In the genomic region with DNA sequence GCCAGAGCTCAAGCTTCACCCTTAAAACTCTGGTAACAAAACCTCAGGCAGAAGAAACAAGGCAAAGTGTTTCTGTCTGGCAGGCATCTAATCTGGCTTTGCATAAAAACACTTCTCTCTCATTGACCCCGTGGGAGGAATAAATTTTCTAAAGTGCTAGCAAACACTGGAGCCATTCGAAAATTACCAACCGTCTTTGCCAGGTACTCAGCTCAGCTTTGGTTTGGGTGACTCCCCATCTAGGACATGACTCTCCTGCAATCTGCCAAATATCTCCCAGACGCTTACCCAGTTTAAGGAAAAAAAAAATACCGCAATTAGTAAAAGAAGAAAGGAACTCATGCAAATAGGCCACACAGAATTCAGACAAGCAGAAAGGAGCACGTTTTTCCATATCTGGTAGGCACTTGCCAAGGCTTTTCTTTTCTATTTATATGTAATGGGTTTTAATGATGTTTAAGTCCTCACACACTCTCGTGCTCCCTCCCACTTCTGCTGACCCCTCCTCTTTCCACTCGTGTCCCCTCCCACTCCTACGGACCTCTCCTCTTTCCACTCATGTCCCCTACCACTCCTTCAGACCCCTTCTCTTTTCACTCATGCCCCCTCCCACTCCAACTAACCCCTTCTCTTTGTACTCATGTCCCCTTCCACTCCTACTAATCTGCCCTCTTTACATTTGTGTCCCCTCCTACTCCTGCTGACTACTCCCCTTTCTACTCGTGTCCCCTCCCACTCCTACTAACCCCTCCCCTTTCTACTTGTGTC, we compare ENCODE assay signal across 21 mouse cellular contexts.
DNase-seq lines count a peak whose midpoint lies in the region; ATAC-seq and TF ChIP-seq lines count a peak whose summit lies in the region.
"Had no signal": no experiment of that assay in that cellular context is flagged by ENCODE, and none has a peak within 500 bp of the region (broad histone marks: within the 10 kb centered on the region; RNA-seq: fewer than 3 reads in every experiment).

No protein-coding gene starts in this region.

- TF ChIP-seq CTCF in brain, embryonic 14.5 days (IDR thresholded peaks at IDR 0.05; ENCODE audit: borderline replicate concordance, extremely low read depth, insufficient read depth, insufficient read length), result no peak

- peak; percentile 2 for DNase-seq in gastrocnemius, adult 18-20 months (ENCODE audit: low spot score)
- DNase-seq in gastrocnemius, adult 8-10 months (ENCODE audit: low spot score in 2 of 2), result no peak
- peak; percentile 68 for DNase-seq in brain, embryonic 14.5 days (ENCODE audit: low read depth)
- DNase-seq in skeletal muscle tissue, adult 2 months (ENCODE audit: low read depth, low spot score), result peak; percentile 31
- no peak for DNase-seq in retina, embryonic 14.5 days (ENCODE audit: low spot score)
- DNase-seq: adrenal gland, adult 2 months; cerebellum, adult 9-11 months; gastrocnemius, adult 2 months; lung, adult 2 months; right cerebral cortex, postnatal 14 days had no signal

- H3K27me3 ChIP-seq in midbrain, embryonic 12.5 days, result no peaks in the 10 kb centered on the region
- H3K27me3 ChIP-seq in midbrain, embryonic 16.5 days (ENCODE audit: control insufficient read depth, insufficient read depth, low read depth, low read length), result no peaks in the 10 kb centered on the region
- H3K27me3 ChIP-seq: embryonic facial prominence, embryonic 13.5 days; heart, embryonic 13.5 days; hindbrain, embryonic 13.5 days; intestine, embryonic 15.5 days; neural tube, embryonic 13.5 days; stomach, embryonic 15.5 days had no signal

- no peaks in the 10 kb centered on the region for H3K4me1 ChIP-seq in midbrain, embryonic 12.5 days
- H3K4me1 ChIP-seq in midbrain, embryonic 16.5 days (ENCODE audit: control insufficient read depth, insufficient read depth, low read length), result no peaks in the 10 kb centered on the region
- H3K4me1 ChIP-seq: embryonic facial prominence, embryonic 13.5 days; heart, embryonic 13.5 days; hindbrain, embryonic 13.5 days; intestine, embryonic 15.5 days; midbrain, embryonic 10.5 days; neural tube, embryonic 13.5 days; stomach, embryonic 15.5 days had no signal

- no peak for TF ChIP-seq POLR2A in brain, embryonic 14.5 days (IDR thresholded peaks at IDR 0.05; ENCODE audit: borderline replicate concordance, extremely low read depth, insufficient read depth, insufficient read length, poor library complexity, severe bottlenecking)

- no peak overlapping the region for H3K4me3 ChIP-seq in midbrain, embryonic 12.5 days
- H3K4me3 ChIP-seq in midbrain, embryonic 16.5 days (ENCODE audit: low read depth, low read length), result no peak overlapping the region
- H3K4me3 ChIP-seq: embryonic facial prominence, embryonic 13.5 days; gastrocnemius, adult 2 months; heart, embryonic 13.5 days; hindbrain, embryonic 13.5 days; intestine, embryonic 15.5 days; midbrain, embryonic 10.5 days; neural tube, embryonic 13.5 days; stomach, embryonic 15.5 days had no signal

- H3K9me3 ChIP-seq in midbrain, embryonic 12.5 days, result peaks cover 9% of the 10 kb centered on the region; the same call in 1 of the 2 replicates
- H3K9me3 ChIP-seq in midbrain, embryonic 16.5 days (replicated peaks; ENCODE audit: control insufficient read depth, low read length, poor library complexity, severe bottlenecking), result no peaks in the 10 kb centered on the region
- H3K9me3 ChIP-seq: embryonic facial prominence, embryonic 13.5 days; hindbrain, embryonic 13.5 days; intestine, embryonic 15.5 days; stomach, embryonic 15.5 days had no signal

- 77% methylated on average over 10 of the region's 10 CpGs for WGBS in midbrain, embryonic 12.5 days
- WGBS in midbrain, embryonic 16.5 days, result 66% methylated on average over 10 of the region's 10 CpGs

- no peaks in the 10 kb centered on the region for H3K36me3 ChIP-seq in midbrain, embryonic 12.5 days
- no peaks in the 10 kb centered on the region for H3K36me3 ChIP-seq in midbrain, embryonic 16.5 days (ENCODE audit: control insufficient read depth, insufficient read depth, low read length)
- H3K36me3 ChIP-seq: embryonic facial prominence, embryonic 13.5 days; heart, embryonic 13.5 days; hindbrain, embryonic 13.5 days; intestine, embryonic 15.5 days; midbrain, embryonic 10.5 days; neural tube, embryonic 13.5 days; stomach, embryonic 15.5 days had no signal

- no peak overlapping the region for H3K4me2 ChIP-seq in midbrain, embryonic 12.5 days (replicated peaks)
- H3K4me2 ChIP-seq in midbrain, embryonic 16.5 days (ENCODE audit: low read length), result no peak overlapping the region
- H3K4me2 ChIP-seq: embryonic facial prominence, embryonic 13.5 days; heart, embryonic 13.5 days; hindbrain, embryonic 13.5 days; intestine, embryonic 15.5 days; liver, embryonic 11.5 days; neural tube, embryonic 13.5 days; stomach, embryonic 15.5 days had no signal

- ATAC-seq in midbrain, embryonic 12.5 days (ENCODE audit: low FRiP score, low read depth), result 0 out of 2 replicates have a peak, but pooled peaks have one; percentile 23
- no peak for ATAC-seq in midbrain, embryonic 16.5 days
- ATAC-seq: intestine, embryonic 15.5 days had no signal

- no peak overlapping the region for H3K27ac ChIP-seq in midbrain, embryonic 12.5 days (replicated peaks)
- no peak overlapping the region for H3K27ac ChIP-seq in midbrain, embryonic 16.5 days (ENCODE audit: low read length)
- H3K27ac ChIP-seq: embryonic facial prominence, embryonic 13.5 days; gastrocnemius, adult 2 months; heart, embryonic 13.5 days; hindbrain, embryonic 13.5 days; intestine, embryonic 15.5 days; macrophage; midbrain, embryonic 10.5 days; neural tube, embryonic 13.5 days; stomach, embryonic 15.5 days had no signal

- H3K9ac ChIP-seq in midbrain, embryonic 12.5 days (replicated peaks), result no peak overlapping the region
- H3K9ac ChIP-seq in midbrain, embryonic 16.5 days (ENCODE audit: low read depth, low read length), result no peak overlapping the region
- H3K9ac ChIP-seq: embryonic facial prominence, embryonic 13.5 days; heart, embryonic 13.5 days; hindbrain, embryonic 13.5 days; intestine, embryonic 15.5 days; neural tube, embryonic 13.5 days; stomach, embryonic 15.5 days had no signal

Comparison
In these comparisons a context has a peak if more than half of its experiments do, and no peak if none do; other contexts are left out.
1. DNase-seq: peak in gastrocnemius, adult 18-20 months (single experiment), brain, embryonic 14.5 days (single experiment) and skeletal muscle tissue, adult 2 months (single experiment); none in gastrocnemius, adult 8-10 months (0 of 2) and retina, embryonic 14.5 days (single experiment).